Mouse (Mus musculus) liver, embryonic 13.5 days (tissue): Measurements from ENCODE around the gene 6330409D20Rik. TPM values are rescaled to one million over a fixed set of nuclear protein-coding genes. Genes with fewer than 3 reads are reported as not detected.

Experiments used
- ATAC-seq: fragments of 200-750 bp; cut with Nextera tagmentation; 2 replicates; pipeline ENCODE4 v1.8.0; 2017; ENCODE audit warnings: low read depth, mild to moderate bottlenecking, moderate number of reproducible peaks, moderate library complexity
- DNase-seq: peaks from one replicate; pipeline ENCODE4 v3.0.0; 2022
- H3K27ac ChIP-seq: fragments of 300-500 bp; sonication (generic); 2 replicates; pipeline ENCODE4 v1.5.1; 2015; ENCODE audit warnings: moderate library complexity, mild to moderate bottlenecking, inconsistent platforms
- H3K27me3 ChIP-seq: fragments of 300-500 bp; sonication (generic); 2 replicates; pipeline ENCODE4 v1.6.1; 2015; ENCODE audit warnings: mild to moderate bottlenecking, inconsistent platforms
- H3K36me3 ChIP-seq: fragments of 300-500 bp; sonication (generic); 2 replicates; pipeline ENCODE4 v1.6.1; 2015; ENCODE audit warnings: mild to moderate bottlenecking, inconsistent platforms
- H3K4me1 ChIP-seq: fragments of 300-500 bp; sonication (generic); replicated peaks from 2 replicates; pipeline ENCODE4 v1.6.1; 2015; ENCODE audit warnings: inconsistent platforms
- H3K4me2 ChIP-seq: fragments of 300-500 bp; sonication (generic); 2 replicates; pipeline ENCODE4 v1.6.1; 2015; ENCODE audit warnings: inconsistent platforms, mild to moderate bottlenecking, moderate library complexity
- H3K4me3 ChIP-seq: fragments of 300-500 bp; sonication (generic); replicated peaks from 2 replicates; pipeline ENCODE4 v1.5.1; 2015; ENCODE audit warnings: mild to moderate bottlenecking, inconsistent platforms
- H3K9ac ChIP-seq: fragments of 300-500 bp; sonication (generic); 2 replicates; pipeline ENCODE4 v1.6.1; 2015; ENCODE audit warnings: mild to moderate bottlenecking, inconsistent platforms
- H3K9me3 ChIP-seq: fragments of 300-500 bp; sonication (generic); replicated peaks from 2 replicates; pipeline ENCODE4 v1.6.1; 2016; ENCODE audit warnings: inconsistent platforms
- WGBS: fragments of 180-500 bp; shearing (Covaris S2); methylation state at CpG from one replicate; pipeline ENCODE4 v1.1.7; 2015; ENCODE audit not compliant: insufficient replicate concordance; 5-methylcytosine and 5-hydroxymethylcytosine counted together
- polyA plus RNA-seq: library from polyadenylated mRNA; unstranded; fragments of >200 nt; fragmentation: Nextera tagmentation; extraction: Ambion mirVana; gene quantifications from 2 replicates; pipeline ENCODE4 v1.2.1, GENCODE M21; 2015

Gene 6330409D20Rik
- polyA plus RNA-seq, 1 experiment from 2014 or later, result not detected

DNA sequence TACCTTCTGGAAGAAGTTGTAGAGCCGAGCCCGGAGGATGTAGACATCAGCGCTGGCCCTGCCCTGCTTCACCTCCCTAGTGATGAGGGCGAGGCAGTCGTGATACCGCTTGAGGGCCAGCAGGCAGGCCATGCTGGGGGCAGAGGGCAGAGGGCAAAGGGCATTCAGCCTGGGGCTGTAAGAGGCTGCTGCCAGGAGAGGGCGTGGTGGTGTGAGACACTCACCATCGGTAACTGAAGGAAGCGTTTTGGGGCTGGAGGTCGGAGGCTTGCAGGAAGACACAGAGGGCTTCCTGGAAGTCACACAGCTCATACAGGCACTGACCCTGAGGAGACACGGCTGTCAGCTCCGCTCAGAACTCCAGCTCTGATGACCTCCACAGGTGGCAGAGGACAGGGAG, 31.1 kb upstream of the 6330409D20Rik start:
- ATAC-seq, result no peak
- Histone ChIP-seq H3K4me1 (peaks cover 66% of the 10 kb centered on the region), H3K4me3 (no peak overlapping the region), H3K9me3 (no peaks in the 10 kb centered on the region), H3K27me3 (no peaks in the 10 kb centered on the region), H3K36me3 (no peaks in the 10 kb centered on the region), H3K27ac (no peak overlapping the region), H3K4me2 (no peak overlapping the region), H3K9ac (no peak overlapping the region)
- WGBS, result 21% methylated on average over 12 of the region's 12 CpGs
- no peak for DNase-seq

DNA sequence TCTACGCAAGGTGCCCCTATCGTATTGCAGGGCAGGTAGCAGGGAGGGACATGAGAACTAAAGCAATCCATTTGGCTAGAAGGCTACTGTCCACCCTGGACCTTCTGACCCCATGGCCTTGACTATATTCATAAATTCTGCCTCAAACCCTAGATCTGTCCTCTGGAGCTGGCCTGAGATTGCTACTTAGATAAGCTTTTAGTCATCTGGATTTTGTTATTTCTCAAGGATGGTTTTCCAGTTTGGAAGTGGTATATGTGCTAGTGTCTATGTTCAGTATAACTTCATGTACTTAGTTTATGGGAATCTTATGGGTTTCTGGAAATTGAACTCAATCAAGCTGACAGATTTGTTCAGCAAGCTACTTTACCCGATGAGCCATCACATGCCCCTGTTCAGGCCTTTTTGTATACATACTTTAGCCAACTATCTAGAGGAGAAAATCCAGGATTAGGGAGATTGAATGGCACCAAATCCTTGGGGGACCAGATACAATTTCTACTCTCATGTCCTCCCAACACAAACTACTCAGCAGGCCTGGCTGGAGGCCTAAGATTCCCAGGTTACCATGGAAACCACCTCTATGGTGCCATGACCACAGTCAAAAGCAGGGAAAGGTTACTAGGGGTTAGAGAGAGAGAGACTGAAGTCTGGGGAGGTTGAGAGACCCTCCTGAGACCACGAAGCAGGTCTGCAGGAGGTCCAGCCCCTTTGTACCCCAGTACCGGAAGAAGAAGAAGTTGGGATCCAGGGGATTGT, 28.7 kb upstream of the 6330409D20Rik start:
- H3K9me3 ChIP-seq, result no peaks in the 10 kb centered on the region
- peaks cover 52% of the 10 kb centered on the region for H3K4me1 ChIP-seq
- no peak overlapping the region for H3K9ac ChIP-seq
- no peak overlapping the region for H3K4me3 ChIP-seq
- WGBS, result 76% methylated on average over 5 of the region's 5 CpGs
- H3K27me3 ChIP-seq, result no peaks in the 10 kb centered on the region
- 0 out of 2 replicates have a peak overlapping the region, but pooled peaks have one; percentile 70 for H3K27ac ChIP-seq
- DNase-seq (no peak), ATAC-seq (no peak)
- H3K36me3 ChIP-seq, result no peaks in the 10 kb centered on the region
- H3K4me2 ChIP-seq, result peak overlapping the region; percentile 32; the same call in 1 of the 2 replicates

DNA sequence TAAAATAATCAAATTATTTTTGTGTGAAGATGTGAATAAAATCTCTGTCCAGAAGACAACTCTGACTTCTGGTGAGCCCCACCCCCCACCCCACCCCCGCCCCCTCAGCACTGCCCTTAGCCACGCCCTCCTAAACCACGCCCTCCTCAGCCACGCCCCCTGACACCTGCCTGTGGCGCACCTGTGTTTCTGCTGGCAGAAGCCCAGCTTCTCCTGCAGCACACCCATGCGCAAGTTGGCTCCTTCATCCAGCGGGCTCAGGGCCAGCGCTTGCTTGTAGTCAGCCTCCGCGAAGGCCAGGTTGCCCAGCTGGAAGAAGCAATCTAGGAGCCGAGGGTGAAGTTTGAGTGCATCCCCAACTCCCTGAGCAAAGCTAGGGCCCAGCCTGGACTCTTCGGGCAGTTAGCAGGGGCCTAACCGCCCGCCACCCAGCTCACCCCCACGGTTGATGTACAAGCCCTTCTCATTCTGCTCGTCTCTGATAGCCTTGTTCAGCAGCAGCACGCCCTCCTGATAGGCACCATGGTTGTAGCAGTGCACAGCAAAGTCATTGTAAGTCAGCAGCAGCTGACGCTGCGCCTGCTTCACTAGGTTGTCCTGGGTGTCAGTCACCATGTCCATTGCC, 28.0 kb upstream of the 6330409D20Rik start:
- DNase-seq (peak; percentile 52), ATAC-seq (peak; percentile 85)
- peaks cover 52% of the 10 kb centered on the region for H3K4me1 ChIP-seq

DNA sequence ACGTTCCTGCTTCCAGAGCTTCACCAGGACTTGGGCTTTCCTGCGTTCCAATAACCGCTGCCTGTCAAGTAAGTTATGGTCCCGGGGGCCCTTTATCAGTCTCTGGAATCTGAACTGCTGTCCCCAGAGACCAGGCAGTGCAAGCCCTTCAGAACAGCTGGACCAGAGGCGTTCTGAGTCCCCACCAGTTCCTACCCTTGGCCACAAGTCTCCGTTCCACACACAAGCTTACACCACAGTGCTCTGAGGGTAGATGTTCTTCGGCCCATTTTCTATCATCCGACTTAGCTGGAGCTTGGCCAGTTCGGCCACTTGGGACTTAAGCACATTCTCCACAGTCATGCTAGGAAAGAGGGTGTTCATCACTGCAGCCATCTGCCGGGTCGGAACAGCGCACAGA, 26.4 kb upstream of the 6330409D20Rik start:
- no peak overlapping the region for H3K27ac ChIP-seq
- no peaks in the 10 kb centered on the region for H3K27me3 ChIP-seq
- no peak for DNase-seq
- H3K36me3 ChIP-seq, result peaks cover 5% of the 10 kb centered on the region
- no peak for ATAC-seq
- H3K9ac ChIP-seq, result no peak overlapping the region
- no peak overlapping the region for H3K4me2 ChIP-seq
- peaks cover 46% of the 10 kb centered on the region for H3K4me1 ChIP-seq
- H3K4me3 ChIP-seq, result no peak overlapping the region
- H3K9me3 ChIP-seq, result no peaks in the 10 kb centered on the region
- WGBS, result 65% methylated on average over 12 of the region's 12 CpGs

More for the DNA sequence above, 28.0 kb upstream of the 6330409D20Rik start:
- H3K27me3 ChIP-seq, result no peaks in the 10 kb centered on the region
- H3K27ac ChIP-seq, result peak overlapping the region; percentile 70
- H3K9me3 ChIP-seq, result no peaks in the 10 kb centered on the region
- WGBS, result 38% methylated on average over 19 of the region's 19 CpGs
- no peak overlapping the region for H3K4me3 ChIP-seq
- peak overlapping the region; percentile 32 for H3K4me2 ChIP-seq
- no peak overlapping the region for H3K9ac ChIP-seq
- H3K36me3 ChIP-seq, result no peaks in the 10 kb centered on the region

DNA sequence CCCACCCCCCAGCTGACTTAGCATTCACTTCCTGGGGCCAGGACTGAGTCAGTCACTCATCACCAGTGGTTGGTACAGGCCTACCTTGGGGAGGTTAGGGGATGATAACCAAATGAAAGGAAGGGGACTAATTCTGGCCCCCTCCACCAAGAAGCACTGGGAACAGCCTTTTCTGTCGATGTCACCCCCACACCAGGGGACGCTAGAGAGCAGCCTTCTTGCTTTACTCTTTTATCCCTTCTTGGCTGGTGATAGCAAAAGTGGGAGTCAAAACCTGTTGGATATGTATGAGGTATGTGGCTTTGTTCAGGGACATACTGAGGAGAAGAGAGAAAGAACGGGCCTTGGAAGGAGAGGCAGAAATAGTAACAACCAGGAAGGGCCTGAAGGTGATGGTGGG, 22.5 kb upstream of the 6330409D20Rik start:
- no peak overlapping the region for H3K4me2 ChIP-seq
- no peak overlapping the region for H3K27ac ChIP-seq
- WGBS, result 66% methylated on average over 3 of the region's 3 CpGs
- DNase-seq (no peak), ATAC-seq (no peak)
- no peak overlapping the region for H3K9ac ChIP-seq
- H3K9me3 ChIP-seq, result no peaks in the 10 kb centered on the region
- peaks cover 25% of the 10 kb centered on the region for H3K4me1 ChIP-seq
- H3K36me3 ChIP-seq, result peaks cover 28% of the 10 kb centered on the region
- H3K27me3 ChIP-seq, result no peaks in the 10 kb centered on the region
- no peak overlapping the region for H3K4me3 ChIP-seq

DNA sequence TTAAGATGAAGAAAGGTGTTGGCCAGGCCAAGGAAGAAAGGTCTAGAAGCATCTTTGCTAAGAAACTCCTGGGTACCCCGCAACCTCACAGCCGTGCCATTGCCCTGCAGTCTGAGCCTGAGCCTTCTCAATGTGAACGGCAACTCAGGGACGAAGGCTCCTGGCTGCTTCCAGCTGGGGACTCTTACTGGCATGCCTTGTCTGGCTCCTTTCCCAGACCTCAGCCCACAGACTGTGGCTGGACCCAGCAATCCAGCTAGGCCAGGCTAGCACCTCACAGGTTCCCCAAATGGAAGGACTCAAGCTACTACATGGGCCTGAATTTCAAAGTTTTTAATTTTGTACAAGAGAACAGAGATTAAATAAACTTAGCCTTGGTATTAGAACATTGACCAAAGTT, 21.0 kb upstream of the 6330409D20Rik start:
- H3K9ac ChIP-seq, result no peak overlapping the region
- no peaks in the 10 kb centered on the region for H3K9me3 ChIP-seq
- 94% methylated on average over 4 of the region's 4 CpGs for WGBS
- peaks cover 28% of the 10 kb centered on the region for H3K36me3 ChIP-seq
- H3K27ac ChIP-seq, result no peak overlapping the region
- no peak for DNase-seq
- no peak overlapping the region for H3K4me2 ChIP-seq
- H3K27me3 ChIP-seq, result no peaks in the 10 kb centered on the region
- peaks cover 22% of the 10 kb centered on the region for H3K4me1 ChIP-seq
- no peak for ATAC-seq
- no peak overlapping the region for H3K4me3 ChIP-seq

DNA sequence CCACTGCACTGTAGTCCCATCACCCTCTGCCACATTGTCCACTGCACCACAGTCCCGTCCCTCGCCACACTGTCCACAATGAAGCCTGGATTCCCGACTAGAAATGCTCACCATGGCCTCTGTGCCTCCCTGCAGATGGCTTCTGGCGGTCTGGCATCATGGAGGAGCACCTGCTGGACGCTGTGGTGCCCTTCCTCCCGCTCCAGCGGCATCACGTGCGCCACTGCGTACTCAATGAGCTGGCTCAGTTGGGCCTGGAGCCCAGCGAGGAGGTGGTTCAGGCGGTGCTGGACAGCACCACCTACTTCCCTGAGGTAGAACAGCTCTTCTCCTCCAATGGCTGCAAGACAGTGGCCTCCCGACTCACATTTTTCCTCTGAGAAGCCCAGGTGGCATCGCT, 20.5 kb upstream of the 6330409D20Rik start:
- no peaks in the 10 kb centered on the region for H3K27me3 ChIP-seq
- H3K4me1 ChIP-seq, result peaks cover 21% of the 10 kb centered on the region
- DNase-seq (no peak), ATAC-seq (no peak)
- no peaks in the 10 kb centered on the region for H3K9me3 ChIP-seq
- H3K4me2 ChIP-seq, result no peak overlapping the region
- peaks cover 28% of the 10 kb centered on the region for H3K36me3 ChIP-seq
- WGBS, result 80% methylated on average over 14 of the region's 14 CpGs
- no peak overlapping the region for H3K9ac ChIP-seq
- H3K4me3 ChIP-seq, result no peak overlapping the region
- no peak overlapping the region for H3K27ac ChIP-seq

DNA sequence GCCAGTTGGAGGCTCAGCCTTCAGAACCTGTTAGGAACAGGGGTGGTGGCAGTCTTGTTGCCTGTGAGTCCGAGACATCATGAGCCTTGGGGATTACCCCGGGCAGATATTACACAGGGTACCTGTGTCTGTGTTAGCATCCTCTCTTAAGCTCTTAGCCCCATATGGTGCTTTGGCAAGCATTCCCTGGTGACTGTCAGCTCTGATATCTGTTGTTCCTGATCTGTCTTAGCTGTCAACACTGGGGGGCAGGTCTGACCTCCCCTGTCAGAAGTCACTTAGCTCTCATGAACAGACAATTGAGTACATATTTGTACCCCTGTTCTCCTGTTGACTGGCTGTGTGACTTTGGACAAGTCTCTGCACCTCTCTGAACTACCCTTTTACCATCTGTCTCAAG, 18.2 kb upstream of the 6330409D20Rik start:
- Histone ChIP-seq H3K4me1 (peaks cover 21% of the 10 kb centered on the region), H3K9me3 (no peaks in the 10 kb centered on the region), H3K4me2 (no peak overlapping the region), H3K27me3 (no peaks in the 10 kb centered on the region), H3K36me3 (peaks cover 28% of the 10 kb centered on the region), H3K9ac (no peak overlapping the region), H3K27ac (no peak overlapping the region), H3K4me3 (no peak overlapping the region)
- ATAC-seq, result no peak
- 84% methylated on average over 2 of the region's 2 CpGs for WGBS
- DNase-seq, result no peak

DNA sequence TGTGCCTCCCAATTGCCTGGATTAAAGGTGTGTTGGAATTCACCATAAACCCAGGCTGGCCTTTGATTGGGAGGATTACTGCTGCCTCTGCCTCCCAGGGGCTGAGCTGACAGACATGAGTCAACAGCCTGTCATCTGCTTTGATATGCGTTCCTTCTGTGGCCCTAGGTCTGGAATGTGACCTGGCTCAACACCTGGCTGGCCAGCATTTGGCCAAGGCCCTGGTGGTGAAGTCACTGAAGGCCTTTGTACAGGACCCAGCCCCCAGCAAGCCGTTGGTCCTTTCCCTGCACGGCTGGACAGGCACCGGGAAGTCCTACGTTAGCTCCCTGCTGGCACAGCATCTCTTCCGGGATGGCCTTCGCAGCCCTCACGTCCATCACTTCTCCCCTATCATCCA, 17.7 kb upstream of the 6330409D20Rik start:
- 76% methylated on average over 8 of the region's 8 CpGs for WGBS
- H3K36me3 ChIP-seq, result peaks cover 28% of the 10 kb centered on the region
- H3K9ac ChIP-seq, result no peak overlapping the region
- no peak for DNase-seq
- ATAC-seq, result no peak
- peaks cover 21% of the 10 kb centered on the region for H3K4me1 ChIP-seq
- no peaks in the 10 kb centered on the region for H3K9me3 ChIP-seq
- H3K27me3 ChIP-seq, result no peaks in the 10 kb centered on the region
- H3K4me2 ChIP-seq, result no peak overlapping the region
- no peak overlapping the region for H3K4me3 ChIP-seq
- H3K27ac ChIP-seq, result no peak overlapping the region

DNA sequence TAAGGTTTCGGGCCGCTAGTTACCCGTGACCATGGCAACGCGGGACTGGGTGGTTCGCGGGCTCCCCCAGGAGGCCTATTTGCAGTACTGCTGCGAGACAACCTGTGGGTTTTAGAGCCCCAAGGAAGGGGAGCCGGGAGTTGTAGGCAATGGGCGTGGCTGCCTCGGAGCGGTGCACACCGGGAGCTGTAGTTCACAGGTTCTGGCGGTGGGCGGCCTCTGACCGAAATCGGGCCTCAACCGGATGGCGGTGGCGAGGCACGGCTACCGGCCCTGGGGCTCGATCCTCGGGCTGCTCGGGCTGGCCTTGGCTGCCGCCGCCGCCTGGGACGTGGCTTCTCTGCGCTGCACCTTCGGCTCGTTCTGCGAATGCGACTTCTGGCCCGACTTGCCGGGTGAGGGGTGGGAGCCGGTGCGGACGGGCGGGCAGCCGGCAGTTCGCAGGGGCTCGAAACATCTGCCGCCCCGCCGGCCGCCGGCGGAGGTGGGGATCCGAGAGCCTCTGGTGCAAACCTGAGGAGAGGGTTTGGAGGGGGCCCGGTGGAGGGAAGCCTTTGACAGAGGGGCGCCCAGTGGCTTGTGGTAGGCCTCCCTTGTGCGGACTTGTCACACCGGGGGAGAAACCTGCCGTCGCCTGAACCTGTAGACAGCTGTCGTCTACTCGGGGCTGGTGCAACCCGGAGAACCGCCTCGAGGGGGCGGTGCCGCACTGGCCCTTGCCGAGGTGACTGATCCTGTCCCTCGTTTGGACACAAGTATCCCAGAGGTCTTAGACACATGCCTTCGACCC, 16.4 kb upstream of the 6330409D20Rik start, which contains the start of gene Tor2a:
Gene Tor2a (plus strand): TSS at position 179 of the 790 bp plus-strand sequence.
- Histone ChIP-seq H3K9me3 (no peaks in the 10 kb centered on the region), H3K4me3 (peak within 1 kb of the TSS; percentile 70), H3K4me1 (peaks cover 21% of the 10 kb centered on the region), H3K27me3 (no peaks in the 10 kb centered on the region), H3K4me2 (peak within 1 kb of the TSS; percentile 90), H3K27ac (peak within 1 kb of the TSS; percentile 74), H3K36me3 (peaks cover 27% of the 10 kb centered on the region), H3K9ac (peak within 1 kb of the TSS; percentile 87)
- WGBS, result under 1% methylated on average over 66 of the region's 66 CpGs
- DNase-seq, result peak; percentile 96
- ATAC-seq, result peak; percentile 90

DNA sequence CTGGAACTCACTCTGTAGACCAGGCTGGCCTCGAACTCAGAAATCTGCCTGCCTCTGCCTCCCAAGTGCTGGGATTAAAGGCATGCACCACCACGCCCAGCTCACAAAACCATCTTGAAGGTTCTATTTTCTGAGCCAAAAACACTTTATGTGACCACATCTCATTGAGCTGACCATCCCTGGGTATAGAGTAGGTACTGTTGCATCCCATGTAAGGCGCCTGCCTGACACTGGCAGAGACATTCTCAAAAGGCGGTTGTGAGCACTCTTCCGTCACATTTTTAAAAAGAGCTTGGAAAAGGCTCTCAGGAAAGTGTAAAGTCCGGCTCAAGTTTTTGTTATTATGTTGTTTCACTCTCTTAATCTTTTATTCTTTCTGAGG, 15.8 kb upstream of the 6330409D20Rik start:
- ATAC-seq, result no peak
- H3K4me3 ChIP-seq, result peak overlapping the region; percentile 70

More for the DNA sequence above, 15.8 kb upstream of the 6330409D20Rik start:
- no peak overlapping the region for H3K27ac ChIP-seq
- no peak overlapping the region for H3K9ac ChIP-seq
- no peak for DNase-seq
- H3K9me3 ChIP-seq, result no peaks in the 10 kb centered on the region
- WGBS, result 33% methylated on average over 6 of the region's 6 CpGs
- H3K36me3 ChIP-seq, result peaks cover 21% of the 10 kb centered on the region
- H3K27me3 ChIP-seq, result no peaks in the 10 kb centered on the region
- H3K4me1 ChIP-seq, result peaks cover 21% of the 10 kb centered on the region
- H3K4me2 ChIP-seq, result peak overlapping the region; percentile 90
